Mouse (Mus musculus) bone marrow macrophage, adult 2 months (primary cell): ENCODE results near the gene Tle2.

Experiments used
- CTCF ChIP-seq: IDR thresholded peaks from 2 replicates; pipeline ENCODE4 v1.5.1; 2012; ENCODE audit warnings: low read depth, mild to moderate bottlenecking, low read length, moderate library complexity
- POLR2A ChIP-seq: IDR thresholded peaks from 2 replicates; pipeline ENCODE4 v1.6.1; 2012; ENCODE audit warnings: mild to moderate bottlenecking, low read depth, low read length, borderline replicate concordance

DNA sequence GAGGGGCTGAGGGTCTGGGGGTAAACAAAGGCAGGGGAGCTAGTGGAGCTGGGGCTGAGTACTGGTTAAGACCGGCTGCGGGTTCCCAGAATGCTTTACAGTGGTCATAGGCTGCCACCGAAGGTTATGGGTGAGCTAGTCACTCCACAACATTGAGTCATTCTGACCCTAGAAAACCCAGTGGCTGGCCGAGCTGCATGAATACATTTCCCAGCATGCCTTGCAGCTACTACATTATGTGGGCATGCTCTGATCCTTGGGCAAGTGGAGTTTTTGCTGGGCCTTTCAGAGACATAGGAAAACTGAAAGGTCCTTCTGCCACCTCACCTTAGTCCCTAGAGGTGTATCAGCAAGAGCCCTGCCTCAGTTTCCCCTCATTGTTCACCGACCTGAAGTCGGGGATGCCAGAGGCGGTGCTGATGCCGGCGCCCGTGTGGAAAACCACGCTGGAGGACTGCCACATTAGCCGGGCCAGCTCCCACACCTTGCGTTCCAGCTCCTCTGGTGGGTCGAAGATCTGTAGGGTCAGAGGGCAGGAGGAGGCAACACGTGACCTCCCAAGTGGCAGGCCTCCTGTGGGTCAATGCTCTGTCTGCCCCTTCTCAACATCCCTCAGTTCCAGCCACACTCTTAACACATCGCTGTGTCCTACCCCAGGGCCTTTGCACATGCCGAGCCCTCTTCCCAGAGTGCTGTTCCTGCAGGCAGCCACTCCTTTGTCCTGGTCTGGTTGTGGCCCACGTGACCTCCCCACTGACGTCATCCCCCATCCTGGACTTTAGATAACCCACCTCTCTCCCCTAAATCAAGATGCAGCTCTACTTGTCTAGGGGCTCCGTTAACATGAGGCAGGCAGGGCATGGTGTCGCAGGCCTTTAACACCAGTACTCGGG, 52.0 kb downstream of the Tle2 start:
- TF ChIP-seq POLR2A (no peak), CTCF (no peak)
